Mouse (Mus musculus) forebrain, embryonic 16.5 days (tissue): Measurements from ENCODE around the gene Plcb1. TPM values are rescaled to one million over a fixed set of nuclear protein-coding genes. Genes with fewer than 3 reads are reported as not detected.

ENCODE experiments used
- ATAC-seq: fragments of 200-750 bp; cut with Nextera tagmentation; 2 replicates; pipeline ENCODE4 v1.8.0; 2017; ENCODE audit warnings: mild to moderate bottlenecking, moderate library complexity
- H3K27ac ChIP-seq: fragments of 300-500 bp; sonication (generic); 2 replicates; pipeline ENCODE4 v1.5.1; 2014; ENCODE audit warnings: low read length, control low read depth
- H3K27me3 ChIP-seq: fragments of 300-500 bp; sonication (generic); replicated peaks from 2 replicates; pipeline ENCODE4 v1.6.1; 2014; ENCODE audit warnings: low read length; ENCODE audit not compliant: control insufficient read depth, insufficient read depth
- H3K36me3 ChIP-seq: fragments of 300-500 bp; sonication (generic); 2 replicates; pipeline ENCODE4 v1.6.1; 2014; ENCODE audit not compliant: control insufficient read depth, insufficient read depth
- H3K4me1 ChIP-seq: fragments of 300-500 bp; sonication (generic); replicated peaks from 2 replicates; pipeline ENCODE4 v1.6.1; 2014; ENCODE audit warnings: low read length; ENCODE audit not compliant: control insufficient read depth, insufficient read depth
- H3K4me2 ChIP-seq: fragments of 300-500 bp; sonication (generic); 2 replicates; pipeline ENCODE4 v1.6.1; 2014; ENCODE audit warnings: mild to moderate bottlenecking, low read length, control low read depth
- H3K4me3 ChIP-seq: fragments of 300-500 bp; sonication (generic); replicated peaks from 2 replicates; pipeline ENCODE4 v1.5.1; 2014; ENCODE audit warnings: mild to moderate bottlenecking, low read length, control low read depth
- H3K9ac ChIP-seq: fragments of 300-500 bp; sonication (generic); replicated peaks from 2 replicates; pipeline ENCODE4 v1.6.1; 2014; ENCODE audit warnings: low read depth, low read length, control low read depth
- H3K9me3 ChIP-seq: fragments of 300-500 bp; sonication (generic); 2 replicates; pipeline ENCODE4 v1.6.1; 2016; ENCODE audit warnings: low read length; ENCODE audit not compliant: control insufficient read depth
- WGBS: fragments of 180-500 bp; shearing (Covaris S2); extraction: QIAGEN DNeasy Blood & Tissue Kit; methylation state at CpG from one replicate; pipeline ENCODE4 v1.1.7; 2014; 5-methylcytosine and 5-hydroxymethylcytosine counted together
- polyA plus RNA-seq: library from polyadenylated mRNA; unstranded; fragments of >200 nt; fragmentation: Nextera tagmentation; extraction: Ambion mirVana; gene quantifications from 2 replicates; pipeline ENCODE4 v1.2.1, GENCODE M21; 2015

The Plcb1 gene
- polyA plus RNA-seq, 1 experiment from 2014 or later, result 49.4 TPM

GRCm38 (mm10) chr2:135153248-135153647 lies 367.4 kb downstream of the Plcb1 start:
- H3K27ac ChIP-seq, result no peak overlapping the region
- H3K9me3 ChIP-seq, result no peaks in the 10 kb centered on the region
- H3K4me1 ChIP-seq, result peaks cover 4% of the 10 kb centered on the region; the same call in 1 of the 2 replicates
- no peak overlapping the region for H3K4me2 ChIP-seq
- no peak overlapping the region for H3K9ac ChIP-seq
- H3K36me3 ChIP-seq, result no peaks in the 10 kb centered on the region
- H3K4me3 ChIP-seq, result no peak overlapping the region
- H3K27me3 ChIP-seq, result no peaks in the 10 kb centered on the region
- ATAC-seq, result peak; percentile 62; the same call in 1 of the 2 replicates
- WGBS, result 71% methylated on average over 4 of the region's 4 CpGs

- Histone ChIP-seq H3K9ac (no peak overlapping the region), H3K4me1 (peaks cover 4% of the 10 kb centered on the region; the same call in 1 of the 2 replicates), H3K4me2 (no peak overlapping the region), H3K27me3 (no peaks in the 10 kb centered on the region), H3K9me3 (0 out of 2 replicates have a peak, but pooled peaks cover 2% of the 10 kb centered on the region), H3K36me3 (no peaks in the 10 kb centered on the region), H3K27ac (no peak overlapping the region), H3K4me3 (no peak overlapping the region)
- 78% methylated on average over 7 of the region's 7 CpGs for WGBS
- no peak for ATAC-seq
Observed at GRCm38 (mm10) chr2:135156055-135156454, 370.2 kb downstream of the Plcb1 start.

- Histone ChIP-seq H3K4me2 (no peak overlapping the region), H3K4me3 (no peak overlapping the region), H3K4me1 (peaks cover 3% of the 10 kb centered on the region; the same call in 1 of the 2 replicates), H3K9ac (no peak overlapping the region), H3K9me3 (0 out of 2 replicates have a peak, but pooled peaks cover 2% of the 10 kb centered on the region), H3K27ac (no peak overlapping the region), H3K27me3 (no peaks in the 10 kb centered on the region), H3K36me3 (no peaks in the 10 kb centered on the region)
- ATAC-seq, result no peak
- 93% methylated on average over 2 of the region's 2 CpGs for WGBS
Observed at GRCm38 (mm10) chr2:135157961-135158360, 372.1 kb downstream of the Plcb1 start.

- H3K4me1 ChIP-seq, result no peaks in the 10 kb centered on the region
- no peak overlapping the region for H3K27ac ChIP-seq
- no peaks in the 10 kb centered on the region for H3K36me3 ChIP-seq
- H3K4me3 ChIP-seq, result no peak overlapping the region
- 96% methylated on average over 4 of the region's 4 CpGs for WGBS
- H3K9me3 ChIP-seq, result 0 out of 2 replicates have a peak, but pooled peaks cover 2% of the 10 kb centered on the region
- no peak overlapping the region for H3K9ac ChIP-seq
- H3K4me2 ChIP-seq, result no peak overlapping the region
- ATAC-seq, result no peak
- no peaks in the 10 kb centered on the region for H3K27me3 ChIP-seq
Observed at GRCm38 (mm10) chr2:135161673-135162072, 375.8 kb downstream of the Plcb1 start.

- H3K4me3 ChIP-seq, result no peak overlapping the region
- H3K27ac ChIP-seq, result no peak overlapping the region
- whole genome bisulfite sequencing, result 77% methylated on average over 3 of the region's 3 CpGs
- H3K9me3 ChIP-seq, result 0 out of 2 replicates have a peak, but pooled peaks cover under 1% of the 10 kb centered on the region
- peak; percentile 57; the same call in 1 of the 2 replicates for ATAC-seq
- no peaks in the 10 kb centered on the region for H3K4me1 ChIP-seq
- H3K36me3 ChIP-seq, result no peaks in the 10 kb centered on the region
- no peak overlapping the region for H3K4me2 ChIP-seq
- H3K27me3 ChIP-seq, result no peaks in the 10 kb centered on the region
- H3K9ac ChIP-seq, result no peak overlapping the region
Observed at GRCm38 (mm10) chr2:135165512-135165911, 379.6 kb downstream of the Plcb1 start.

DNA sequence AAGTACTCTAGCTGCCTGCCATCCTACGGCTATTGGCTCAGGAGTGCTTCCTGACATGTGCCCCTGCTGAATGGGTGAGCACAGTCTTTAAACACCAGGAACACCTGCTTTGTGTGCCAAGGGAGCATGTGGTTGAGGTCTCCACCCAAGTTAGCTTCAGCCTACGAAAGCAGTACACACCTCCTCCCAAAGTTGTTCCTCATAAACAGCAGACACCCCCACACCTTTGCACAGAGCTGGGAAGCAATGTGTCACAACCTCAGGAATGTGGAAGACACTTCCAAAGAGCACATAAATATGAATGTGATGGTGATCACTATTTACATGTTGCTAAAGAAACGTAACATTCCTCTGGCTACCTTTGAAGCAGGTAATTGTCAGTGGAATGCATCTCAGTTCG lies 389.7 kb downstream of the Plcb1 start:
- H3K27me3 ChIP-seq, result no peaks in the 10 kb centered on the region
- H3K4me2 ChIP-seq, result no peak overlapping the region
- no peaks in the 10 kb centered on the region for H3K9me3 ChIP-seq
- no peaks in the 10 kb centered on the region for H3K4me1 ChIP-seq
- H3K4me3 ChIP-seq, result no peak overlapping the region
- ATAC-seq, result no peak
- H3K27ac ChIP-seq, result no peak overlapping the region
- no peaks in the 10 kb centered on the region for H3K36me3 ChIP-seq
- no peak overlapping the region for H3K9ac ChIP-seq
- 82% methylated on average over 4 of the region's 4 CpGs for WGBS

DNA sequence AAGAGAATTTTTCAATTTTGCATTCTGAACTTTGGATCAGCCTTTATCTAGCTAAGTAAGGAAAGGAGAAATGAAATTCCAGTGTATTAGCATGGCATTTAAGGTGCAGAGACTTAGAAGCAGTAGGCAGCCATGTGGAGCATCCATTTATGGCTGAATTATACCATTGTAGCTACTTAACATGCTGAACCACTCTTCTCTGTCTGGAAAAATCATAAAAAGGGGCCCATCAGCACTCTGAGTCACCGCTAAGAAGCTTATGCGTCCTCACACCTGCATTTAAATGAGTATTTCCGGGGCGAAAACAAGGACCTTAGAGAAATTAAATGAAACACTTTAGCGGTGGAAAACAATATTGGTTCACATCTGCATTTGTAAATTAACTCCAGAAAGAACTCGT lies 401.8 kb downstream of the Plcb1 start:
- ATAC-seq, result no peak
- H3K4me3 ChIP-seq, result no peak overlapping the region
- WGBS, result 47% methylated on average over 6 of the region's 6 CpGs
- no peaks in the 10 kb centered on the region for H3K4me1 ChIP-seq
- H3K27ac ChIP-seq, result no peak overlapping the region
- no peaks in the 10 kb centered on the region for H3K36me3 ChIP-seq
- no peak overlapping the region for H3K9ac ChIP-seq
- H3K9me3 ChIP-seq, result no peaks in the 10 kb centered on the region
- H3K4me2 ChIP-seq, result no peak overlapping the region
- no peaks in the 10 kb centered on the region for H3K27me3 ChIP-seq

- Histone ChIP-seq H3K4me2 (no peak overlapping the region), H3K9ac (no peak overlapping the region), H3K4me1 (no peaks in the 10 kb centered on the region), H3K27ac (no peak overlapping the region), H3K36me3 (no peaks in the 10 kb centered on the region), H3K9me3 (no peaks in the 10 kb centered on the region), H3K27me3 (no peaks in the 10 kb centered on the region), H3K4me3 (no peak overlapping the region)
- ATAC-seq, result no peak
- WGBS, result 89% methylated on average over 3 of the region's 3 CpGs
Observed at GRCm38 (mm10) chr2:135200830-135201229, 415.0 kb downstream of the Plcb1 start.

- Histone ChIP-seq H3K9me3 (no peaks in the 10 kb centered on the region), H3K27ac (0 out of 2 replicates have a peak overlapping the region, but pooled peaks have one; percentile 37), H3K4me1 (no peaks in the 10 kb centered on the region), H3K9ac (no peak overlapping the region), H3K4me3 (no peak overlapping the region), H3K27me3 (no peaks in the 10 kb centered on the region), H3K4me2 (no peak overlapping the region), H3K36me3 (no peaks in the 10 kb centered on the region)
- WGBS, result 71% methylated on average over 4 of the region's 4 CpGs
- ATAC-seq, result peak; percentile 49; the same call in 1 of the 2 replicates
Observed at GRCm38 (mm10) chr2:135202390-135202789, 416.5 kb downstream of the Plcb1 start.
